Mouse (Mus musculus): ENCODE results near the gene Fbxo44. TPM values are rescaled to one million over a fixed set of nuclear protein-coding genes. Genes with fewer than 3 reads are reported as not detected.
A peak's percentile ranks its signal among the peaks of the same experiment; 100 is the strongest.
"Not testable (repeated sequence)": the region's sequence is repeated elsewhere in the genome, so short reads cannot be mapped to it uniquely, and the experiment has no call there.

Gene Fbxo44
- total RNA-seq, 2 experiments from 2014 or later, result 133 to 134 TPM

DNA sequence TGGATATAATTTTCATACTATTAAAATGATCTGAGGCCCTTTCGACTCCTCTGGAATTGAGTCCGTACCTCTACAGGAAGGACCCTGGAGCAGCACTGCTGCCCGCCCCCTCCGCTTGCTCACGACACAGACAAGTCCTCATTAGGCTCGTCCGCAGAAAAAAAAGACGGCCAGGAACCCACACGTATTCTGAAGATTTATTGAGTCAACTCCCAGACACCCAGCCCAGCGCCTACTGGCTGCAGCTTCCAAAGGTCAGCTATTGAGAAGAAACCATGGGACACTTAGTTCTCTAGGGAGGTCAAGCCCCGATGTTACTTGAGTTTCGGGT, 20.6 kb downstream of the Fbxo44 start:
- intact Hi-C loops (cut with DNase I), result loop anchor here (2.0 kb wide), 1 partner anchor 21 kb away; the partner anchor contains the start of genes Fbxo2 and Fbxo44
- no peak for DNase-seq (ENCODE audit: low spot score in 2 of 2)

- intact Hi-C loops (cut with DNase I), result no loop called here
- no peak for DNase-seq (ENCODE audit: low spot score in 2 of 2)
These were observed 22.8 kb downstream of the Fbxo44 start for GRCm38 (mm10) chr4:148137503-148137902.

GRCm38 (mm10) chr4:148134988-148135387, 25.3 kb downstream of the Fbxo44 start:
- no peak for DNase-seq (ENCODE audit: low spot score in 2 of 2)
- intact Hi-C loops (cut with DNase I), result no loop called here

GRCm38 (mm10) chr4:148131497-148132081, 28.7 kb downstream of the Fbxo44 start:
- intact Hi-C loops (cut with DNase I), result no loop called here
- no peak for DNase-seq (ENCODE audit: low spot score in 2 of 2)

DNA sequence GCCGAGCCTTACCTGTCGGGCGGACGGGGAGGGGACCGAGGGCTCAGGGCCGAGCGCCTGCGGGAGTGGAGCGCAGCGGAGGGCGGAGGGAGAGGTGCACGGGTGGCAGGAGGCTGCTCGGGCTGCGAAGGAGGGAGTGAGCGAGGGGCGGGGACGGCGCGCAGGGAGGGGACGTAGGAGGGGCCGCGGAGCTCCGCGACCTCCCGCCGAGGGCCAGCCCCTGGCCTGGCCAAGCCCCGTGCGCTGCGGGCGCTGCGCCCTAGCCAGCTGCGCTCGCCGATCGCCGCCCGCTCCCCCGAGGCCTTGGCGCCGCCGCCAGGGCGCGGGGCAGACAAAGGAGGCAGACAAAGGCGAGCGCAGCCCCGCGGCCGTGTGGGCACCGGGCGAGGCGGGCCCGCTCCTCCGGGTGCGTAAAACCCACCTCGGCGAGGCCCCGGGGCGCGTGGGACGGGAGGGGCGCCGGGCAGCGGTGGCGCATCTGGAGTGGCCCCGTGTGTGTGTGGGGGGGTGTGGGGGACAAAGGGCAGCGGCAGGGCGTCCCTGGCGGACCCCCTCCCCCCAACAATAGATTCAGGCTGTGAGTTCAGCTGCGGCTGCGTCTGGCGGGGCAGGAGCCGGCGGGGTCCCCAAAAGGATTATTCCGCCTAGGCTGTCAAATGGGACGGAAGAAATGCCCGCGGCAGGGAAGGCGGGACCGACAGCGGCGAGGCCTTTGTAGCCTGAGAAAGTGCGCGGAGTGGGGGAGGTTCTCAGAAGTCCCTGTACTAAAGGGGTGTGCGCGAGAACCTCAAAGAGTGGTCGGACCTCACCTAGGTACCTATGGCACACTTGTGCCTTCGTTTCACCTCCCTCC, 29.5 kb downstream of the Fbxo44 start, which contains the start of gene Draxin:
Gene Draxin, minus strand, starts transcription at position 138 of the 853 bp plus-strand sequence.
- no peak for DNase-seq (ENCODE audit: low spot score in 2 of 2)
- intact Hi-C loops (cut with DNase I), result no loop called here

- no peak for DNase-seq (ENCODE audit: low spot score in 2 of 2)
- intact Hi-C loops (cut with DNase I), result no loop called here
These were observed 30.1 kb downstream of the Fbxo44 start, which contains the start of gene Mad2l2 for GRCm38 (mm10) chr4:148130133-148130532. Mad2l2 (plus strand) TSS chr4:148130384.

- DNase-seq (ENCODE audit: low spot score in 2 of 2), result no peak
- intact Hi-C loops (cut with DNase I), result no loop called here
These were observed 31.6 kb downstream of the Fbxo44 start for GRCm38 (mm10) chr4:148128672-148129071.

DNA sequence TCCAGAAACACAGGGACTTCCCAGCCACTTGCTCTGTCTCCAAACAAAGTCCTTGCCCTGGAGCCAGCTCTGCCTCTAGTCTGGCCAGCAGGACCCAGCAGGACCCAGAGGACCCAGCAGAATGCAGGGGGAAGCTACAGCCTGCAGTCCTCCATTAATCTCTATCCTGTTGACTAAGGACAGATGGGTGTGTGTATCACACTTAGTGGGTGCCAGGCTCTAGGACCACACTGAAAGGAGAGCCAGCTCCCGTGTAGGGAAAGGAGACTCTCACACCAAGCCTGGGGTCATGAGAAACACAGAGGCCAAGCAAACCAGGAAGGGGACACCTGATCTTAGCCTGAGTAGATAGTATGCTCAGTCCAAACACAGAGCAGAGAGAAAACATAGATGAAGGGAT, 32.0 kb downstream of the Fbxo44 start:
- intact Hi-C loops (cut with DNase I), result no loop called here
- no peak for DNase-seq (ENCODE audit: low spot score in 2 of 2)

- no peak for DNase-seq (ENCODE audit: low spot score in 2 of 2)
- intact Hi-C loops (cut with DNase I), result loop anchor here (5.0 kb wide), 1 partner anchor 305 kb away; no protein-coding TSS in a partner anchor
These were observed 37.6 kb downstream of the Fbxo44 start for GRCm38 (mm10) chr4:148122694-148123066.

DNA sequence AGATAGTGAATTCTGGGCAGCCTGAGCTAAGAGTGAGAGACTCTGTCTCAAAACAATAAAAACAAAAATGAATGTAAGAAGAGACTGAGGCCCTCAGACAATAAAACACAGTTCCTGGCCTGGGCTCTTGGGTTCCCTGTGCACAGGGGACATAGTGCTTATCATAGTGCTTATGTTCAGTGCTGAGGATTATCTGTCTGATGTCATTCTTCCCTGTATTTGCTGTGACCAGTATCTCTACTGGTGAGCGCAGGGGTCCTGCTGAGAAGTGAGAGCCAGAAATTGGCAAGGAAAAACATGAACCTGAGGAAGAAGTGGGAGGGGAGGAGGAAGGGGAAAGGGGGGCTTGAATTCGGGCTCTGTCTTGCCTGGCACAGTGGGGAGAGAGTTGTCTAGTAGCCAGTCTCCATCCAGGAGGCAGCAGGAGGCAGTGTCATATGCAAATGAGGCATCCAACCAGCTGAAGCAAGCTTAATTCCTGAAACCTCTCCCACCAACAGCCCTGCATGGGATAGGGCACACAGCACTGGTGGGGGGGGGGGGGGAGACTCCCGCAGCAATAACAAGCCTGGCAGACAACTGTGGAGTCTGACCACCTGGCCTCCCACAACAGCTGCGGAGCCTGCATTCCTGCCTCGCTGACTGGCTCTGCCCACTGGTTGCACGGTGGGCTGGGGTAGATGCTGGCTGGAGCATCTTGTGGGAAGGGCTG, 38.1 kb downstream of the Fbxo44 start:
- DNase-seq (ENCODE audit: low spot score in 2 of 2), result no peak
- intact Hi-C loops (cut with DNase I), result loop anchor here (5.0 kb wide), 1 partner anchor 305 kb away; no protein-coding TSS in a partner anchor

DNA sequence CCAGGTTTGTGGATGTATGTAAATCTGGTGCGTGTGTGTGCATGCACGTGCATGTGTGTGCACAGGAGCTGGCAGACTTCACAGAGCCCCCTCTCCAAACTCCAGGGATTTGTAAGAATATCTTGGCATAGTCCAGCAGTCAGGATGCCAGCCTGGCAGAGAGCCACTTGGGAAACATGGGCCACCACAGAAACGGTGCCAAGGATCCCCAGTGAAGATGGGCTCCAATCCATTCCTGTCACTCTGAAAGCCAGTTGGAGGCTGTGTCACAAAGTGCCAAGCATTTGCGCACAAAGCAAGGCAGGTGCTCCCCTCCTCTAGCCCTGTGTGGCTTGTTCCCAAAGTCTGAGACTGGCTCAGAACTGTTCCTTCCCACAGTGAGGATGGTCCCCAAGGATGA, 38.9 kb downstream of the Fbxo44 start:
- intact Hi-C loops (cut with DNase I), result loop anchor here (5.0 kb wide), 1 partner anchor 306 kb away; no protein-coding TSS in a partner anchor
- DNase-seq (ENCODE audit: low spot score in 2 of 2), result peak; percentile 28 to 39

GRCm38 (mm10) chr4:148120555-148120954, 39.7 kb downstream of the Fbxo44 start:
- DNase-seq (ENCODE audit: low spot score in 2 of 2), result no peak
- intact Hi-C loops (cut with DNase I), result loop anchor here (5.0 kb wide), 1 partner anchor 307 kb away; no protein-coding TSS in a partner anchor

DNA sequence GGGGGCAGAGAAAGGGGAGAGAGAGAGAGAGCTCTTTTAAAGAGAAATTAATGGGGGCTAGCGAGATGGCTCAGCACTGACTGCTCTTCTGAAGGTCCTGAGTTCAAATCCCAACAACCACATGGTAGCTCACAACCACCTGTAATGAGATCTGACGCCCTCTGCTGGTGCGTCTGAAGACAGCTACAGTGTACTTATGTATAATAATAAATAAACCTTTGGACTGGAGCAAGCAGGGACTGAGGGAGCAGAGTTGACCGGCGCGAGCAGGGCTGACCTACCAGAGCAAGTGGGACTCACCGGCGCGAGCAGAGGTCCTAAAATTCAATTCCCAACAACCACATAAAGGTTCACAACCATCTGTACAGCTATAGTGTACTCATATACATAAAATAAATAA, 40.7 kb downstream of the Fbxo44 start:
- DNase-seq (ENCODE audit: low spot score in 2 of 2); intact Hi-C loops (cut with DNase I): not testable (repeated sequence)

DNA sequence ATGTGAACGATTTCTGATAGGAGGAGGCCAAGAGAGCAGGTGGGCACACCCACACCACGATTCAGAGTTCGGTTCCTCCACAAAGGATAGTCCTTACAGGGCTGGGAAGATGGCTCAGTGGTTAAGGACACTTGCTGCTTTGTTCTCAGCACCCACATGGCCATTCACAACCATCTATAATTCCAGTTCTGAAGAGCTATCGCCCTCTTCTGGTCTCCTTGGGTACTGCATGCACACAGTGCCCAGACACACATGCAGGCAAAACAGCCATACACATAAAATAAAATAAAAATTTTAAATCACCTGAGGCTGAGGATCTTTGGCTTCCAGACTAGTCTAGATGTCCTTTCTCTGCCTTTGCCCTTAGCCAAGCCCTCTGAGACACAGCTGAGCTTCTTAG, 42.9 kb downstream of the Fbxo44 start:
- intact Hi-C loops (cut with DNase I), result no loop called here
- no peak for DNase-seq (ENCODE audit: low spot score in 2 of 2)

GRCm38 (mm10) chr4:148116657-148117056, 43.6 kb downstream of the Fbxo44 start:
- intact Hi-C loops (cut with DNase I), result no loop called here
- DNase-seq (ENCODE audit: low spot score in 2 of 2), result no peak

DNA sequence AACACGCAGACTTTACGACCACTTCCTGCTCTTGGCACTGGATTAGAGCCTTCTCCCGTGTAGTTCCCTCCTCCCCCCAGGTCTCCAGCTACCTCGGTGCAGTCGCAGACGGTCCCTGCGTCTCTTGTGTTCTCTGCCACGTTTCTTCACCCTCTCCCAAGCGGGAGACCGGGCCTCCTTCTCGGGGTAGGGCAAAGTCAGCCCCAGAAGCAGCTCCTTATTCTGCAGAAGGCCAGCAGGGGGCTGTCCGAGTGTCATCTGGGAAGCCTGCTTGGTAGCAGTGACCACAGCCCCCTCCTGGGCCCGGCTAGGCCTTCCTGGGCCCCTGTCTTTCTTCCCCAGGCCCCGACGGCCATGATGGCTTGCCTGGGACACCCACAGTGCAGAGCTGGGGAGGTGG, 44.8 kb downstream of the Fbxo44 start:
- intact Hi-C loops (cut with DNase I), result no loop called here
- no peak for DNase-seq (ENCODE audit: low spot score in 2 of 2)

GRCm38 (mm10) chr4:148114758-148115391, 45.4 kb downstream of the Fbxo44 start:
- intact Hi-C loops (cut with DNase I), result loop anchor here (1.0 kb wide), 1 partner anchor 49 kb away; no protein-coding TSS in a partner anchor
- peak; percentile 78 to 84 for DNase-seq (ENCODE audit: low spot score in 2 of 2)

DNA sequence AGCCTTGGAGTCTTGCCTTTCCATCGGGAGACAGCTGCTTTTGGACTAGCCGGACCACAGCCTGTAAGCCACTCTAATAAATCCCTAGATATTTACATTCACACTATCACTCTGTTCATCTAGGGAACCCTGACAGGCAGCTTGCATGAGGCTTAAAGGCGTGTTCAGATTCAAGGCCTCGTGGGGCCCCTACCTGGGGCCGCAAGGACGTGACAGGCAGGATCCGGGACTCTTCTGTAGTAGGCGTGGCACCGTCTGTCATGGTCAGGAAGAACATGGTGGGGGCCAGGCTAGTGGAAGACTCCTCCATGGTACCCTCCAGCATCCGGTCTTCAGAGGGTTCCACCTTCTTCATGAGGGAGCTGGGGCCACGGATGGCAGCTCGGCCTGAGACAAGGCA, 47.8 kb downstream of the Fbxo44 start:
- no peak for DNase-seq (ENCODE audit: low spot score in 2 of 2)
- intact Hi-C loops (cut with DNase I), result no loop called here

GRCm38 (mm10) chr4:148109215-148109614, 51.1 kb downstream of the Fbxo44 start:
- DNase-seq (ENCODE audit: low spot score in 2 of 2), result no peak
- intact Hi-C loops (cut with DNase I), result no loop called here
